Mouse (Mus musculus) MEL (cell line): ENCODE measurements at regions not wholly inside any gene's neighbourhood (a gene's known extent, or its start where the extent isn't known, plus 50 kb on each side); places are given as distances from the start of the nearest gene placed in this dataset.

Experiments
- BHLHE40 ChIP-seq: IDR thresholded peaks from 2 replicates; pipeline ENCODE4 v1.6.1; 2012; ENCODE audit warnings: low read depth, mild to moderate bottlenecking, inconsistent platforms, low read length, improper control_type of control experiment, borderline replicate concordance
- CHD2 ChIP-seq: IDR thresholded peaks from 2 replicates; pipeline ENCODE4 v1.6.1; 2011; ENCODE audit warnings: low read length, improper control_type of control experiment
- CTCF ChIP-seq, 3 experiments: IDR thresholded peaks in 2 of 3; conservative IDR thresholded peaks in 1 of 3; 2 replicates each; pipeline ENCODE4 v1.5.1; 2011 to 2012; ENCODE audit warnings: low read length in 3 of 3, low read depth in 2 of 3, mild to moderate bottlenecking in 2 of 3, improper control_type of control experiment in 1 of 3, inconsistent platforms in 1 of 3, mixed read lengths in 1 of 3, moderate library complexity in 1 of 3; ENCODE audit not compliant: control insufficient read depth in 1 of 3, insufficient read depth in 1 of 3, poor library complexity in 1 of 3, severe bottlenecking in 1 of 3
- ELF1 ChIP-seq: IDR thresholded peaks from 2 replicates; pipeline ENCODE4 v1.6.1; 2014; ENCODE audit warnings: low read depth, mild to moderate bottlenecking, inconsistent platforms, low read length, improper control_type of control experiment, moderate library complexity
- HCFC1 ChIP-seq: IDR thresholded peaks from 2 replicates; pipeline ENCODE4 v1.6.1; 2012; ENCODE audit warnings: low read depth, mild to moderate bottlenecking, inconsistent platforms, low read length, improper control_type of control experiment, moderate library complexity
- MAFK ChIP-seq: IDR thresholded peaks from 2 replicates; pipeline ENCODE4 v1.6.1; 2011; ENCODE audit warnings: low read depth, mild to moderate bottlenecking, low read length, improper control_type of control experiment, borderline replicate concordance
- POLR2A ChIP-seq, 2 experiments: IDR thresholded peaks; 2 replicates each; pipeline ENCODE4 v1.6.1; 2011 to 2012; ENCODE audit warnings: low read length in 2 of 2, mild to moderate bottlenecking in 2 of 2, control low read depth in 1 of 2, improper control_type of control experiment in 1 of 2, low read depth in 1 of 2, moderate library complexity in 1 of 2; ENCODE audit not compliant: control insufficient read depth in 1 of 2, insufficient read depth in 1 of 2, poor library complexity in 1 of 2
- SMC3 ChIP-seq: IDR thresholded peaks from 2 replicates; pipeline ENCODE4 v1.6.1; 2011; ENCODE audit warnings: low read depth, low read length, improper control_type of control experiment
- TAL1 ChIP-seq: IDR thresholded peaks from 2 replicates; pipeline ENCODE4 v1.6.1; 2012; ENCODE audit warnings: mild to moderate bottlenecking, inconsistent platforms, low read length, moderate library complexity, mixed read lengths
- USF2 ChIP-seq, 2 experiments: IDR thresholded peaks; 2 replicates each; pipeline ENCODE4 v1.6.1; 2011 to 2012; ENCODE audit warnings: improper control_type of control experiment in 2 of 2, low read length in 2 of 2, borderline replicate concordance in 1 of 2, inconsistent platforms in 1 of 2, low read depth in 1 of 2, mild to moderate bottlenecking in 1 of 2; ENCODE audit not compliant: insufficient read depth in 1 of 2

GRCm38 (mm10) chr2:116289886-116290285, 224.2 kb upstream of the Meis2 start:
- TF ChIP-seq HCFC1 (no peak), ELF1 (no peak), POLR2A (IDR thresholded peaks at IDR 0.05; ENCODE audit: control insufficient read depth in 1 of 2, insufficient read depth in 1 of 2, low read depth in 1 of 2, low read length in 2 of 2, poor library complexity in 1 of 2) (no peak), CTCF (IDR thresholded peaks at IDR 0.05 in 2 of 3, conservative IDR thresholded peaks at IDR 0.05 in 1 of 3; ENCODE audit: control insufficient read depth in 1 of 3, insufficient read depth in 1 of 3, low read depth in 2 of 3, low read length in 3 of 3, poor library complexity in 1 of 3, severe bottlenecking in 1 of 3) (no peak), USF2 (IDR thresholded peaks at IDR 0.05; ENCODE audit: borderline replicate concordance in 1 of 2, insufficient read depth in 1 of 2, low read depth in 1 of 2, low read length in 2 of 2) (no peak), TAL1 (no peak), CHD2 (no peak), MAFK (no peak), BHLHE40 (no peak), SMC3 (no peak)
